Mouse (Mus musculus) stomach, embryonic 14.5 days (tissue): ENCODE measurements around the gene Tet1. TPM values are rescaled to one million over a fixed set of nuclear protein-coding genes. Genes with fewer than 3 reads are reported as not detected.

Experiments used
- ATAC-seq: fragments of 200-750 bp; cut with Nextera tagmentation; 2 replicates; pipeline ENCODE4 v1.8.0; 2017; ENCODE audit warnings: low read depth, moderate TSS enrichment; ENCODE audit not compliant: insufficient number of reproducible peaks, insufficient read depth, low FRiP score
- H3K27ac ChIP-seq: fragments of 300-500 bp; sonication (generic); 2 replicates; pipeline ENCODE4 v1.5.1; 2014; ENCODE audit warnings: mild to moderate bottlenecking, low read length, moderate library complexity, mixed read lengths
- H3K27me3 ChIP-seq: fragments of 300-500 bp; sonication (generic); 2 replicates; pipeline ENCODE4 v1.6.1; 2014; ENCODE audit warnings: low read length, control low read depth, mixed read lengths; ENCODE audit not compliant: control insufficient read depth, insufficient read depth
- H3K36me3 ChIP-seq: fragments of 300-500 bp; sonication (generic); 2 replicates; pipeline ENCODE4 v1.6.1; 2014; ENCODE audit warnings: mild to moderate bottlenecking, control low read depth, low read length, moderate library complexity, mixed read lengths; ENCODE audit not compliant: control insufficient read depth, insufficient read depth
- H3K4me1 ChIP-seq: fragments of 300-500 bp; sonication (generic); 2 replicates; pipeline ENCODE4 v1.6.1; 2014; ENCODE audit warnings: low read length, control low read depth, mixed read lengths; ENCODE audit not compliant: control insufficient read depth, insufficient read depth
- H3K4me2 ChIP-seq: fragments of 300-500 bp; sonication (generic); replicated peaks from 2 replicates; pipeline ENCODE4 v1.6.1; 2014; ENCODE audit warnings: low read depth, low read length, control low read depth
- H3K4me3 ChIP-seq: fragments of 300-500 bp; sonication (generic); 2 replicates; pipeline ENCODE4 v1.5.1; 2014; ENCODE audit warnings: low read depth, low read length, control low read depth
- H3K9ac ChIP-seq: fragments of 300-500 bp; sonication (generic); replicated peaks from 2 replicates; pipeline ENCODE4 v1.6.1; 2014; ENCODE audit warnings: low read depth, mild to moderate bottlenecking, control low read depth, low read length, moderate library complexity, mixed read lengths
- H3K9me3 ChIP-seq: fragments of 300-500 bp; sonication (generic); 2 replicates; pipeline ENCODE4 v1.6.1; 2016; ENCODE audit warnings: low read depth, low read length, control low read depth; ENCODE audit not compliant: control insufficient read depth
- WGBS: fragments of 180-500 bp; shearing (Covaris S2); extraction: QIAGEN DNeasy Blood & Tissue Kit; methylation state at CpG from one replicate; pipeline ENCODE4 v1.1.7; 2014; 5-methylcytosine and 5-hydroxymethylcytosine counted together
- polyA plus RNA-seq: library from polyadenylated mRNA; unstranded; fragments of >200 nt; fragmentation: Nextera tagmentation; extraction: Ambion mirVana; gene quantifications from 2 replicates; pipeline ENCODE4 v1.2.1, GENCODE M21; 2014

Gene Tet1
- polyA plus RNA-seq, 1 experiment from 2014 or later, result 33.3 TPM

GRCm38 (mm10) chr10:62918985-62919384, 10.2 kb upstream of the Tet1 start:
- Histone ChIP-seq H3K4me1 (no peaks in the 10 kb centered on the region), H3K9ac (no peak overlapping the region), H3K27ac (no peak overlapping the region), H3K4me2 (no peak overlapping the region), H3K36me3 (no peaks in the 10 kb centered on the region), H3K27me3 (no peaks in the 10 kb centered on the region), H3K4me3 (no peak overlapping the region), H3K9me3 (no peaks in the 10 kb centered on the region)
- no peak for ATAC-seq
- WGBS, result 57% methylated on average over 3 of the region's 3 CpGs

DNA sequence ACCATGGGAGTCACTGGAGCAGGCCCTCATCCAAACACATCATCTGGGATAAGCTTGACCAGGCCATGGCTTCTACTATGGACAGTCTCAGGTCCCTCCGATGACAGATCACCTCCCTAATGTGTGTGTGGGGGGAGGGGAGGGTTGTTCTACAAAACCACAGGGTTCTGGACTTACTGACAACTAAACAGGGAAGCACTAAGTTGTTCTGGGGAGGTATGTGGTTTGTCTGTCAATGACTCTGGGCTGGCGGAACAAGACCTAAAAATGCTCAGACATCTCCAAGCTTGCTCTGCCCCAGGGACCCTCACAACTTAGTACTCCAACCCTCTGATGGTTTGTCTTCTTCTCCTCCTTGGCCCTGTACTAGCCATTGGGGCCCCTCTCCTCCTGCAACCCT, 2.3 kb upstream of the Tet1 start:
- no peak overlapping the region for H3K4me3 ChIP-seq
- 92% methylated on average over 2 of the region's 2 CpGs for WGBS
- H3K36me3 ChIP-seq, result no peaks in the 10 kb centered on the region
- no peaks in the 10 kb centered on the region for H3K27me3 ChIP-seq
- no peak overlapping the region for H3K27ac ChIP-seq
- no peaks in the 10 kb centered on the region for H3K4me1 ChIP-seq
- H3K4me2 ChIP-seq, result no peak overlapping the region
- no peak overlapping the region for H3K9ac ChIP-seq
- no peaks in the 10 kb centered on the region for H3K9me3 ChIP-seq
- no peak for ATAC-seq

- ATAC-seq, result no peak
- Histone ChIP-seq H3K9ac (no peak overlapping the region), H3K27ac (no peak overlapping the region), H3K4me2 (no peak overlapping the region), H3K36me3 (no peaks in the 10 kb centered on the region), H3K4me1 (no peaks in the 10 kb centered on the region), H3K27me3 (no peaks in the 10 kb centered on the region), H3K9me3 (no peaks in the 10 kb centered on the region), H3K4me3 (no peak overlapping the region)
- 92% methylated on average over 7 of the region's 7 CpGs for WGBS
These were observed 2.5 kb downstream of the Tet1 start for GRCm38 (mm10) chr10:62906336-62906735.

- Histone ChIP-seq H3K9ac (no peak overlapping the region), H3K27ac (no peak overlapping the region), H3K4me2 (no peak overlapping the region), H3K4me3 (no peak overlapping the region), H3K4me1 (no peaks in the 10 kb centered on the region), H3K27me3 (no peaks in the 10 kb centered on the region), H3K36me3 (no peaks in the 10 kb centered on the region), H3K9me3 (no peaks in the 10 kb centered on the region)
- ATAC-seq, result no peak
- WGBS, result 28% methylated on average over 1 of the region's 1 CpGs
These were observed 6.0 kb downstream of the Tet1 start for GRCm38 (mm10) chr10:62902829-62903228.

- no peaks in the 10 kb centered on the region for H3K4me1 ChIP-seq
- H3K36me3 ChIP-seq, result no peaks in the 10 kb centered on the region
- H3K9me3 ChIP-seq, result no peaks in the 10 kb centered on the region
- no peak overlapping the region for H3K4me3 ChIP-seq
- H3K27me3 ChIP-seq, result no peaks in the 10 kb centered on the region
- no peak overlapping the region for H3K4me2 ChIP-seq
- ATAC-seq, result no peak
- no peak overlapping the region for H3K27ac ChIP-seq
- whole genome bisulfite sequencing, result 38% methylated on average over 8 of the region's 8 CpGs
- H3K9ac ChIP-seq, result no peak overlapping the region
These were observed 7.0 kb downstream of the Tet1 start for GRCm38 (mm10) chr10:62901826-62902225.

GRCm38 (mm10) chr10:62900144-62900543, 8.7 kb downstream of the Tet1 start:
- no peak overlapping the region for H3K4me2 ChIP-seq
- H3K27me3 ChIP-seq, result no peaks in the 10 kb centered on the region
- no peak overlapping the region for H3K4me3 ChIP-seq
- 94% methylated on average over 4 of the region's 4 CpGs for WGBS
- H3K9ac ChIP-seq, result no peak overlapping the region
- H3K36me3 ChIP-seq, result no peaks in the 10 kb centered on the region
- no peak for ATAC-seq
- no peaks in the 10 kb centered on the region for H3K4me1 ChIP-seq
- H3K27ac ChIP-seq, result no peak overlapping the region
- H3K9me3 ChIP-seq, result no peaks in the 10 kb centered on the region

DNA sequence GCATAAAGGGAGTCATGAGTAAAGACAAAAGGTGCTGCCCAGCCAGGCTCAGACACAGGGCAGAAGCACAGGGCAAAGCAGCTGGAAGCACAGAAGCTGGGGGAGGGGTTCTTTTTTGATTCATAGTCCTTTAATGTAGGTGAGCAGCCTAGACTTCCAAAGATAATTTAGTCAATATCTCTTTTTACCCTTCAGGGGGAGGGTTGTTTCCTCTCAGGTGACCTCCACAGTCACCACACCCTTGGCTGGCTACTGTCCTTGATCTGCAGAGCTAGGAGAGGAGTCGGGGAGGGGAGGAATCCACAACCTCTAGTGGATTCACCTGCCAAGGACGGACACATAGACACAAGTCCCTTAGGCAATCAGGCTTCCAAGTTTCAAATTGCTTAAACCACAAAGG, 10.7 kb downstream of the Tet1 start:
- Histone ChIP-seq H3K9ac (no peak overlapping the region), H3K36me3 (no peaks in the 10 kb centered on the region), H3K27me3 (no peaks in the 10 kb centered on the region), H3K27ac (no peak overlapping the region), H3K9me3 (no peaks in the 10 kb centered on the region), H3K4me3 (no peak overlapping the region), H3K4me1 (no peaks in the 10 kb centered on the region), H3K4me2 (no peak overlapping the region)
- no peak for ATAC-seq
- WGBS, result 87% methylated on average over 2 of the region's 2 CpGs

- no peak overlapping the region for H3K27ac ChIP-seq
- no peaks in the 10 kb centered on the region for H3K36me3 ChIP-seq
- H3K9me3 ChIP-seq, result no peaks in the 10 kb centered on the region
- no peak overlapping the region for H3K9ac ChIP-seq
- WGBS, result 94% methylated on average over 3 of the region's 3 CpGs
- H3K4me3 ChIP-seq, result no peak overlapping the region
- ATAC-seq, result no peak
- H3K27me3 ChIP-seq, result no peaks in the 10 kb centered on the region
- no peaks in the 10 kb centered on the region for H3K4me1 ChIP-seq
- H3K4me2 ChIP-seq, result no peak overlapping the region
These were observed 11.4 kb downstream of the Tet1 start for GRCm38 (mm10) chr10:62897437-62897836.

DNA sequence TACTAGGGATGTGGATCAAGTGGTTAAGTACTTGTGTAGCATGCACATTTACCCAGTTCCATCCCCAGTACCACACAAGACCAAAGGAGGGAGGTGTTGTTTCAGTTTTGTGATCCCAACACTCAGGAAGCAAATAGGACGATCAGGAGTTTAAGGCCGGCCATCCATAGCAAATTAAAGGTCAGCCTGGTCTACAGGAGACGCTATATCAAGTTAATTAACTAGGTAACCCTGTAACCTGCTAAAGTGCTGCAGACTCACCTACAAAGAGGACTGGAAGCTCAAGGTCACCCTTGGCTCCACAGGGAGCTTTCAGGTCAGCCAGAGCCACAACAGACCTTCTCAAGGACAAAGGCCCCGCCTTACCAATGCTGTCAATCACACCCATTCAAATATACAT, 12.0 kb downstream of the Tet1 start:
- ATAC-seq, result no peak
- WGBS, result 68% methylated on average over 4 of the region's 4 CpGs
- no peak overlapping the region for H3K4me2 ChIP-seq

More for the DNA sequence above, 12.0 kb downstream of the Tet1 start:
- Histone ChIP-seq H3K27me3 (no peaks in the 10 kb centered on the region), H3K4me1 (no peaks in the 10 kb centered on the region), H3K9me3 (no peaks in the 10 kb centered on the region), H3K4me3 (no peak overlapping the region), H3K9ac (no peak overlapping the region), H3K27ac (no peak overlapping the region), H3K36me3 (no peaks in the 10 kb centered on the region)
